Mouse (Mus musculus) MEL (cell line): ENCODE data around the gene Lcn8. TPM values are rescaled to one million over a fixed set of nuclear protein-coding genes. Genes with fewer than 3 reads are reported as not detected.

Experiments used
- DNase-seq: peaks from one replicate; pipeline ENCODE4 v3.0.0; 2011; ENCODE audit warnings: low read depth, low spot score
- H3K27ac ChIP-seq: 2 replicates; pipeline ENCODE4 v1.5.1; 2012; ENCODE audit warnings: low read depth, mild to moderate bottlenecking, control low read depth, low read length, moderate library complexity; ENCODE audit not compliant: control insufficient read depth
- H3K27me3 ChIP-seq, 2 experiments: fragments of 150-350 bp in 1 of 2; sonication (generic) in 1 of 2; 2 replicates each; pipeline ENCODE4 v1.6.1; 2012; ENCODE audit warnings: low read length in 2 of 2, mild to moderate bottlenecking in 2 of 2, improper control_type of control experiment in 1 of 2, moderate library complexity in 1 of 2; ENCODE audit not compliant: insufficient read depth in 2 of 2, control insufficient read depth in 1 of 2
- H3K36me3 ChIP-seq, 2 experiments: 2 replicates each; pipeline ENCODE4 v1.6.1; 2012 to 2014; ENCODE audit warnings: low read length in 2 of 2, improper control_type of control experiment in 1 of 2, inconsistent platforms in 1 of 2, mild to moderate bottlenecking in 1 of 2; ENCODE audit not compliant: insufficient read depth in 2 of 2, control insufficient read depth in 1 of 2
- H3K4me1 ChIP-seq, 2 experiments: fragments of 150-350 bp in 1 of 2; sonication (generic) in 1 of 2; 2 replicates each; pipeline ENCODE4 v1.6.1; 2012; ENCODE audit warnings: low read length in 2 of 2, improper control_type of control experiment in 1 of 2, mild to moderate bottlenecking in 1 of 2; ENCODE audit not compliant: insufficient read depth in 2 of 2, control insufficient read depth in 1 of 2
- H3K4me3 ChIP-seq, 2 experiments: fragments of 150-350 bp in 1 of 2; sonication (generic) in 1 of 2; 2 replicates each; pipeline ENCODE4 v1.5.1; 2012; ENCODE audit warnings: low read depth in 2 of 2, low read length in 2 of 2, mild to moderate bottlenecking in 2 of 2, moderate library complexity in 2 of 2, control low read depth in 1 of 2, improper control_type of control experiment in 1 of 2; ENCODE audit not compliant: control insufficient read depth in 1 of 2, insufficient read depth in 1 of 2
- H3K79me2 ChIP-seq: 2 replicates; pipeline ENCODE4 v1.6.1; 2012; ENCODE audit warnings: mild to moderate bottlenecking, low read length, moderate library complexity; ENCODE audit not compliant: control insufficient read depth, poor library complexity, insufficient read depth
- H3K9ac ChIP-seq: 2 replicates; pipeline ENCODE4 v1.6.1; 2012; ENCODE audit warnings: low read depth, mild to moderate bottlenecking, control low read depth, low read length, moderate library complexity; ENCODE audit not compliant: control insufficient read depth, poor library complexity, severe bottlenecking
- H3K9me3 ChIP-seq: fragments of 150-350 bp; sonication (generic); replicated peaks from 2 replicates; pipeline ENCODE4 v1.6.1; 2012; ENCODE audit warnings: mild to moderate bottlenecking, low read length, improper control_type of control experiment, moderate library complexity; ENCODE audit not compliant: insufficient read depth
- CTCF ChIP-seq, 3 experiments: IDR thresholded peaks in 2 of 3; conservative IDR thresholded peaks in 1 of 3; 2 replicates each; pipeline ENCODE4 v1.5.1; 2011 to 2012; ENCODE audit warnings: low read length in 3 of 3, low read depth in 2 of 3, mild to moderate bottlenecking in 2 of 3, improper control_type of control experiment in 1 of 3, inconsistent platforms in 1 of 3, mixed read lengths in 1 of 3, moderate library complexity in 1 of 3; ENCODE audit not compliant: control insufficient read depth in 1 of 3, insufficient read depth in 1 of 3, poor library complexity in 1 of 3, severe bottlenecking in 1 of 3
- E2F4 ChIP-seq: IDR thresholded peaks from 2 replicates; pipeline ENCODE4 v1.6.1; 2011; ENCODE audit warnings: low read depth, low read length, improper control_type of control experiment, borderline replicate concordance
- ELF1 ChIP-seq: IDR thresholded peaks from 2 replicates; pipeline ENCODE4 v1.6.1; 2014; ENCODE audit warnings: low read depth, mild to moderate bottlenecking, inconsistent platforms, low read length, improper control_type of control experiment, moderate library complexity
- ETS1 ChIP-seq: IDR thresholded peaks from 2 replicates; pipeline ENCODE4 v1.6.1; 2012; ENCODE audit warnings: low read depth, mild to moderate bottlenecking, inconsistent platforms, low read length, improper control_type of control experiment, moderate library complexity
- GABPA ChIP-seq: IDR thresholded peaks from 2 replicates; pipeline ENCODE4 v1.6.1; 2012; ENCODE audit warnings: low read depth, mild to moderate bottlenecking, inconsistent platforms, low read length, improper control_type of control experiment, moderate library complexity
- GATA1 ChIP-seq: IDR thresholded peaks from 2 replicates; pipeline ENCODE4 v1.6.1; 2011; ENCODE audit warnings: low read depth, low read length, improper control_type of control experiment
- HCFC1 ChIP-seq: IDR thresholded peaks from 2 replicates; pipeline ENCODE4 v1.6.1; 2012; ENCODE audit warnings: low read depth, mild to moderate bottlenecking, inconsistent platforms, low read length, improper control_type of control experiment, moderate library complexity
- MAX ChIP-seq: IDR thresholded peaks from 2 replicates; pipeline ENCODE4 v1.6.1; 2011; ENCODE audit warnings: low read length, improper control_type of control experiment
- MAZ ChIP-seq: IDR thresholded peaks from 2 replicates; pipeline ENCODE4 v1.6.1; 2012; ENCODE audit warnings: low read depth, mild to moderate bottlenecking, inconsistent platforms, low read length, improper control_type of control experiment
- MEF2A ChIP-seq: IDR thresholded peaks from 2 replicates; pipeline ENCODE4 v1.6.1; 2014; ENCODE audit warnings: low read depth, mild to moderate bottlenecking, inconsistent platforms, low read length, improper control_type of control experiment; ENCODE audit not compliant: poor library complexity, insufficient replicate concordance, severe bottlenecking; ENCODE audit errors: extremely low read depth
- MXI1 ChIP-seq: IDR thresholded peaks from 2 replicates; pipeline ENCODE4 v1.6.1; 2011; ENCODE audit warnings: mild to moderate bottlenecking, low read depth, low read length, improper control_type of control experiment
- MYC ChIP-seq: IDR thresholded peaks from 2 replicates; pipeline ENCODE4 v1.6.1; 2011; ENCODE audit warnings: low read depth, mild to moderate bottlenecking, low read length, improper control_type of control experiment, moderate library complexity
- NRF1 ChIP-seq: IDR thresholded peaks from 2 replicates; pipeline ENCODE4 v1.6.1; 2014; ENCODE audit warnings: low read depth, mild to moderate bottlenecking, inconsistent platforms, low read length, improper control_type of control experiment, moderate library complexity; ENCODE audit not compliant: poor library complexity, insufficient read depth, severe bottlenecking
- POLR2A ChIP-seq, 2 experiments: IDR thresholded peaks; 2 replicates each; pipeline ENCODE4 v1.6.1; 2011 to 2012; ENCODE audit warnings: low read length in 2 of 2, mild to moderate bottlenecking in 2 of 2, control low read depth in 1 of 2, improper control_type of control experiment in 1 of 2, low read depth in 1 of 2, moderate library complexity in 1 of 2; ENCODE audit not compliant: control insufficient read depth in 1 of 2, insufficient read depth in 1 of 2, poor library complexity in 1 of 2
- POLR2AphosphoS5 ChIP-seq: IDR thresholded peaks from 2 replicates; pipeline ENCODE4 v1.6.1; 2012; ENCODE audit warnings: low read depth, borderline replicate concordance, mild to moderate bottlenecking, inconsistent platforms, low read length, moderate library complexity, mixed read lengths
- RAD21 ChIP-seq: IDR thresholded peaks from 2 replicates; pipeline ENCODE4 v1.6.1; 2011; ENCODE audit warnings: mild to moderate bottlenecking, low read depth, low read length, improper control_type of control experiment
- SMC3 ChIP-seq: IDR thresholded peaks from 2 replicates; pipeline ENCODE4 v1.6.1; 2011; ENCODE audit warnings: low read depth, low read length, improper control_type of control experiment
- UBTF ChIP-seq: IDR thresholded peaks from 2 replicates; pipeline ENCODE4 v1.6.1; 2012; ENCODE audit warnings: low read depth, mild to moderate bottlenecking, inconsistent platforms, low read length, improper control_type of control experiment, moderate library complexity, borderline replicate concordance; ENCODE audit not compliant: insufficient read depth
- USF1 ChIP-seq: IDR thresholded peaks from 2 replicates; pipeline ENCODE4 v1.6.1; 2014; ENCODE audit warnings: low read depth, mild to moderate bottlenecking, inconsistent platforms, low read length, improper control_type of control experiment, moderate library complexity
- USF2 ChIP-seq, 2 experiments: IDR thresholded peaks; 2 replicates each; pipeline ENCODE4 v1.6.1; 2011 to 2012; ENCODE audit warnings: improper control_type of control experiment in 2 of 2, low read length in 2 of 2, borderline replicate concordance in 1 of 2, inconsistent platforms in 1 of 2, low read depth in 1 of 2, mild to moderate bottlenecking in 1 of 2; ENCODE audit not compliant: insufficient read depth in 1 of 2
- ZNF384 ChIP-seq: IDR thresholded peaks from 2 replicates; pipeline ENCODE4 v1.6.1; 2012; ENCODE audit warnings: low read depth, mild to moderate bottlenecking, inconsistent platforms, low read length, improper control_type of control experiment
- polyA plus RNA-seq, 2 experiments: library from polyadenylated mRNA; stranded (reverse) in 1 of 2; unstranded in 1 of 2; fragments of >175 nt in 1 of 2; fragments of >200 nt in 1 of 2; gene quantifications; 2 replicates each; pipeline versions ENCODE4 v1.2.1 to v1.2.4; 2012; ENCODE audit warnings: low replicate concordance in 2 of 2, low read depth in 1 of 2; ENCODE audit not compliant: insufficient read length in 2 of 2, insufficient read depth in 1 of 2, missing spikeins in 1 of 2
- total RNA-seq: library from RNA; depleted of rRNA; stranded (reverse); fragments of 300-350 nt; gene quantifications from 2 replicates; pipeline ENCODE4 v1.2.3, GENCODE M21; 2012

The Lcn8 gene
- total and polyA plus RNA-seq, 3 experiments, result not detected

GRCm38 (mm10) chr2:25620386-25620785, 32.5 kb upstream of the Lcn8 start:
- no peaks in the 10 kb centered on the region for H3K27me3 ChIP-seq
- H3K79me2 ChIP-seq, result no peaks in the 10 kb centered on the region
- H3K27ac ChIP-seq, result no peak overlapping the region
- H3K4me1 ChIP-seq, result peaks cover 0 to 22% of the 10 kb centered on the region in 2 experiments; a peak in 3 of 4 replicates
- TF ChIP-seq CTCF (IDR thresholded peaks at IDR 0.05 in 2 of 3, conservative IDR thresholded peaks at IDR 0.05 in 1 of 3; ENCODE audit: control insufficient read depth in 1 of 3, insufficient read depth in 1 of 3, low read depth in 2 of 3, low read length in 3 of 3, poor library complexity in 1 of 3, severe bottlenecking in 1 of 3) (no peak), SMC3 (no peak), ETS1 (no peak), GABPA (no peak), USF2 (IDR thresholded peaks at IDR 0.05; ENCODE audit: borderline replicate concordance in 1 of 2, insufficient read depth in 1 of 2, low read depth in 1 of 2, low read length in 2 of 2) (no peak), UBTF (no peak), HCFC1 (no peak), USF1 (no peak), RAD21 (no peak), MEF2A (no peak), GATA1 (no peak), MXI1 (no peak), ELF1 (no peak), ZNF384 (no peak), POLR2AphosphoS5 (no peak), NRF1 (no peak), MYC (no peak), POLR2A (IDR thresholded peaks at IDR 0.05; ENCODE audit: control insufficient read depth in 1 of 2, insufficient read depth in 1 of 2, low read depth in 1 of 2, low read length in 2 of 2, poor library complexity in 1 of 2) (no peak), MAX (no peak)
- no peaks in the 10 kb centered on the region for H3K9me3 ChIP-seq
- no peak overlapping the region for H3K4me3 ChIP-seq
- H3K9ac ChIP-seq, result no peak overlapping the region
- DNase-seq, result peak; percentile 69
- H3K36me3 ChIP-seq, result peaks cover 0 to 5% of the 10 kb centered on the region in 2 experiments; a peak in 2 of 4 replicates

- no peaks in the 10 kb centered on the region for H3K9me3 ChIP-seq
- no peak for DNase-seq
- peaks cover 0 to 5% of the 10 kb centered on the region in 2 experiments; a peak in 2 of 4 replicates for H3K36me3 ChIP-seq
- TF ChIP-seq MAZ (0 out of 2 replicates have a peak, but pooled peaks have one; percentile 8), E2F4 (no peak)
- no peaks in the 10 kb centered on the region for H3K27me3 ChIP-seq
- no peak overlapping the region for H3K27ac ChIP-seq
- H3K79me2 ChIP-seq, result no peaks in the 10 kb centered on the region
- no peak overlapping the region for H3K9ac ChIP-seq
- peak overlapping the region in 1 of 2 experiments; percentile 84; a peak in 1 of 4 replicates for H3K4me3 ChIP-seq
- peaks cover 0 to 22% of the 10 kb centered on the region in 2 experiments; a peak in 3 of 4 replicates for H3K4me1 ChIP-seq
These were observed 32.1 kb upstream of the Lcn8 start for GRCm38 (mm10) chr2:25620852-25621228.
